Mouse (Mus musculus): ENCODE data around the gene Cdh23.

- TF ChIP-seq EP300 (IDR thresholded peaks at IDR 0.05; ENCODE audit: low read depth), result no peak
- no peak for TF ChIP-seq CTCF (IDR thresholded peaks at IDR 0.05; ENCODE audit: low read depth)
Measured at GRCm38 (mm10) chr10:60290739-60291110, 405.6 kb downstream of the Cdh23 start.

All from heart, postnatal 0 days (tissue).